Mouse (Mus musculus): ENCODE measurements around the gene Inpp1. TPM values are rescaled to one million over a fixed set of nuclear protein-coding genes. Genes with fewer than 3 reads are reported as not detected.
"Not testable (repeated sequence)": the region's sequence is repeated elsewhere in the genome, so short reads cannot be mapped to it uniquely, and the experiment has no call there.

Inpp1 gene
- 12.8 and 15.6 TPM in 2 replicates for polyA plus RNA-seq (2014; fragmentation: Nextera tagmentation; extraction: Ambion mirVana)

DNA sequence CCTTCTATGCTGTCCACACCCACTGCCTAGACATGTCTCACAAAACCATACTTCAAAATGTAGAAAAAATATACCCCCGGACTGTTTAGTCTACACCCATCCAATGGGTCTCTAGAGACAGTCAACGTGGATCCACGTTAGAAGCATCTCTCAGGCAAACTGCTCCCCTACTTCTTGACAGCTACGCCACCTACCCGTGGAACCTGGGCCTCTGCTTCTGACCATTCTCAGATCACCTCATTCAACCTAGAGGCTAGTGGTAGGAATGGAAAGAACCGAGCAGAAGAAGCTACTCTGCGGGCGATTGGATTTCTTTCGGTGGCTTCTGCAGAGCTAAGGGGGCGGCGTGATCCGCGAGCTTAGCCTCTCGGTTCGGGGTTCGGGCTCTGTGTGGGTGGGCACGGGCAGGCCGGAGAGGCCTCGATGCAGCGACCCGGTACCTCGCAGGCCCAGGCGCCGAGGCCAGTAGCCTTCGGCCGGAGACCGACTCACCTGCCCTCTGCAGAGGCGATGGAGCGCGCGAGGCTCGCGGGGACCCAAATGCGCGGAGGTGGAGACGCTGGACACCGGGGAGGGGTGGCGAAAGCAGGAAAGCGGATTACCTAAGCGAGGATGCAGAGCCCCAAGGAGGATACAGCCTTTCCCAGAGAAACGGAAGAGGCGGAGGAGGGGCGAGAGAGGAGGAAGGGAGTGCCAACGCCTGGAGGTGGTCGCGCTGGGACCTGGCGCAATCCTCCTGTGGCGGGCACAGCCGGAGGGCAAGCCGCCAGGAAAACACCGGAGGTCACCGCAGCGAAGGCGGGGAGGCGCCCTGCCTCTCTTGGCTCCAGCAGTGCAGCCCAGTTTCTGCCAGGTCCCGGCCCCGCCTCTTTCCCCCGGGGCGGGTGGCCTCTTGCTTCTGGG, at the start of gene Inpp1:
Gene Inpp1 (minus strand): TSS at position 779 of the 903 bp plus-strand sequence.
- no peaks in the 10 kb centered on the region for H3K27me3 ChIP-seq (ENCODE audit: control insufficient read depth, insufficient read depth, low read length)
- H3K9me3 ChIP-seq (ENCODE audit: control insufficient read depth, low read depth, low read length): no peaks in the 10 kb centered on the region
- peak within 1 kb of the TSS; percentile 61; the same call in 1 of the 2 replicates for H3K27ac ChIP-seq (ENCODE audit: low read length)
- peak within 1 kb of the TSS; percentile 67 for H3K4me2 ChIP-seq (replicated peaks; ENCODE audit: low read depth, low read length)
- H3K9ac ChIP-seq (replicated peaks; ENCODE audit: low read depth, low read length): peak within 1 kb of the TSS; percentile 73
- 0 out of 2 replicates have a peak, but pooled peaks cover 2% of the 10 kb centered on the region for H3K4me1 ChIP-seq (ENCODE audit: control insufficient read depth, insufficient read depth, low read length)
- 1% methylated on average over 59 of the region's 59 CpGs for WGBS
- peak; percentile 85 for ATAC-seq (ENCODE audit: insufficient number of reproducible peaks, insufficient read depth, low FRiP score, low read depth)
- H3K4me3 ChIP-seq (ENCODE audit: low read depth, low read length): peak within 1 kb of the TSS; percentile 73
- H3K36me3 ChIP-seq (ENCODE audit: control insufficient read depth, insufficient read depth, low read length): no peaks in the 10 kb centered on the region

DNA sequence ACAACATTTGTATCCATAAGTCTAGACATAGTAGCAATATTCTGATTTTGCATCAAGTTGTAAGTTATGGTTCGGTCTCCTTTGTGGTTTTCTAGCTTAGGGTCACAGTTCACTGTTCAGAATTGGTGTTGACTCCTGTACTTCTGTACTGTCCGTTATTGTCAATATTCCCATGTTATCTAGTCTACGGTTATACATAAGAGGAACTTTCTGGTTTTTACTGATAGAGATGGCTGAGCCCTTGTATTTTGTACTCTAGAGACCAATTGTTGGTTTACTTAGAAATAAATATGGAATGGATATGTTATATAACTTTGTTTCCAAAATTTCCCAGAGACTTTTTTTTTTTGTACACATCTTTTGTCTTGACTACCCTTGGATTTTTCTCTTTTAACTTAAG, 48.5 kb upstream of the Inpp1 start:
- no peak for ATAC-seq (ENCODE audit: insufficient number of reproducible peaks, insufficient read depth, low FRiP score, low read depth)
- Histone ChIP-seq H3K4me3 (ENCODE audit: low read depth, low read length) (no peak overlapping the region), H3K36me3 (ENCODE audit: control insufficient read depth, insufficient read depth, low read length) (no peaks in the 10 kb centered on the region), H3K9ac (replicated peaks; ENCODE audit: low read depth, low read length) (no peak overlapping the region), H3K4me1 (ENCODE audit: control insufficient read depth, insufficient read depth, low read length) (no peaks in the 10 kb centered on the region), H3K27ac (ENCODE audit: low read length) (no peak overlapping the region), H3K27me3 (ENCODE audit: control insufficient read depth, insufficient read depth, low read length) (no peaks in the 10 kb centered on the region), H3K9me3 (ENCODE audit: control insufficient read depth, low read depth, low read length) (no peaks in the 10 kb centered on the region), H3K4me2 (replicated peaks; ENCODE audit: low read depth, low read length) (no peak overlapping the region)
- 94% methylated on average over 3 of the region's 3 CpGs for WGBS

- no peaks in the 10 kb centered on the region; the same call in 1 of the 2 replicates for H3K36me3 ChIP-seq (ENCODE audit: control insufficient read depth, insufficient read depth, low read length)
- no peak for ATAC-seq (ENCODE audit: insufficient number of reproducible peaks, insufficient read depth, low FRiP score, low read depth)
- H3K27me3 ChIP-seq (ENCODE audit: control insufficient read depth, insufficient read depth, low read length): no peaks in the 10 kb centered on the region
- no peak overlapping the region for H3K4me2 ChIP-seq (replicated peaks; ENCODE audit: low read depth, low read length)
- no peaks in the 10 kb centered on the region for H3K4me1 ChIP-seq (ENCODE audit: control insufficient read depth, insufficient read depth, low read length)
- H3K9ac ChIP-seq (replicated peaks; ENCODE audit: low read depth, low read length): no peak overlapping the region
- 100% methylated on average over 1 of the region's 1 CpGs for WGBS
- H3K27ac ChIP-seq (ENCODE audit: low read length): no peak overlapping the region
- no peak overlapping the region for H3K4me3 ChIP-seq (ENCODE audit: low read depth, low read length)
- no peaks in the 10 kb centered on the region for H3K9me3 ChIP-seq (ENCODE audit: control insufficient read depth, low read depth, low read length)
Measured at GRCm38 (mm10) chr1:52864220-52864619, 46.7 kb upstream of the Inpp1 start.

DNA sequence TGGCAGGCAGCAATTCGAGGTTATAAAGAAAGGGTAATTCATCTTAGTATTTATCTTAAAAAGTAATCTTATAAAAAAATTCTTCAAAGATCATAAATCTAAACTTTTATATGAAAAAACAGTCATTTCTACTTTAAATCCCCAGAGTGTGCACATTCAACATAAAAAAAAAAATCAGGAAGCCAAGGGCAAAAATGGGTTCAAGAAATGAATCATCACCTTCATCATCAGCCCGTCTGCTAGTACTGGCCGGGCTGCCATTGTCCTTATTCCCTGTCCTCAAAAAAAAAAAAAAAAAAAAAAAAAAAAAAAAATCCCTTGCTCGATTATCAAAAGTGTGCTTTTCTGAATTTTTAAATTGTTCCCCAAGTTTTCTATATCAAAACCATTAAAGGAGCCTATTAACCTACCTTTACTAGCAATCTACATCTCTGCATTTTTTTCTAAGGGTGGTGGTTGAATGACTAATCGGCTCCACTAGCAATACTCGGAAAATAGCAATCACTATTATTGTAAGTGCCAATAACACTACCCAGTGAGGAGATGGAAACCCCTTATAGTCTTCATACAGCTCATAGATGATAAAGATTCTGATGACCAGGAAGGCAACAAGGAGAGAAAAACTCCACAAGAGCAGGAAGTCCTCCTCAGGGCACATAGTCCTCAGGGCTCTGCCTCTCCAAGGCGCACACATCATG, 38.6 kb upstream of the Inpp1 start:
- 83% methylated on average over 7 of the region's 7 CpGs for WGBS
- Histone ChIP-seq H3K27me3 (ENCODE audit: control insufficient read depth, insufficient read depth, low read length) (no peaks in the 10 kb centered on the region), H3K9me3 (ENCODE audit: control insufficient read depth, low read depth, low read length) (no peaks in the 10 kb centered on the region), H3K27ac (ENCODE audit: low read length) (no peak overlapping the region), H3K4me3 (ENCODE audit: low read depth, low read length) (no peak overlapping the region), H3K9ac (replicated peaks; ENCODE audit: low read depth, low read length) (no peak overlapping the region), H3K36me3 (ENCODE audit: control insufficient read depth, insufficient read depth, low read length) (no peaks in the 10 kb centered on the region; the same call in 1 of the 2 replicates), H3K4me2 (replicated peaks; ENCODE audit: low read depth, low read length) (no peak overlapping the region), H3K4me1 (ENCODE audit: control insufficient read depth, insufficient read depth, low read length) (no peaks in the 10 kb centered on the region)
- ATAC-seq (ENCODE audit: insufficient number of reproducible peaks, insufficient read depth, low FRiP score, low read depth): no peak

GRCm38 (mm10) chr1:52854029-52854428, 36.5 kb upstream of the Inpp1 start:
- H3K27me3 ChIP-seq (ENCODE audit: control insufficient read depth, insufficient read depth, low read length); H3K9ac ChIP-seq (replicated peaks; ENCODE audit: low read depth, low read length); H3K9me3 ChIP-seq (ENCODE audit: control insufficient read depth, low read depth, low read length); H3K4me1 ChIP-seq (ENCODE audit: control insufficient read depth, insufficient read depth, low read length); H3K4me3 ChIP-seq (ENCODE audit: low read depth, low read length); H3K4me2 ChIP-seq (replicated peaks; ENCODE audit: low read depth, low read length); H3K36me3 ChIP-seq (ENCODE audit: control insufficient read depth, insufficient read depth, low read length); ATAC-seq (ENCODE audit: insufficient number of reproducible peaks, insufficient read depth, low FRiP score, low read depth); H3K27ac ChIP-seq (ENCODE audit: low read length): not testable (repeated sequence)
- WGBS: no CpG with 5 or more reads among the region's 1 CpGs

- H3K4me2 ChIP-seq (replicated peaks; ENCODE audit: low read depth, low read length): no peak overlapping the region
- no peak overlapping the region for H3K9ac ChIP-seq (replicated peaks; ENCODE audit: low read depth, low read length)
- no peak overlapping the region for H3K4me3 ChIP-seq (ENCODE audit: low read depth, low read length)
- H3K27ac ChIP-seq (ENCODE audit: low read length): no peak overlapping the region
- no peaks in the 10 kb centered on the region for H3K9me3 ChIP-seq (ENCODE audit: control insufficient read depth, low read depth, low read length)
- H3K36me3 ChIP-seq (ENCODE audit: control insufficient read depth, insufficient read depth, low read length): no peaks in the 10 kb centered on the region
- ATAC-seq (ENCODE audit: insufficient number of reproducible peaks, insufficient read depth, low FRiP score, low read depth): no peak
- H3K4me1 ChIP-seq (ENCODE audit: control insufficient read depth, insufficient read depth, low read length): no peaks in the 10 kb centered on the region
- H3K27me3 ChIP-seq (ENCODE audit: control insufficient read depth, insufficient read depth, low read length): no peaks in the 10 kb centered on the region
- 64% methylated on average over 4 of the region's 4 CpGs for WGBS
Measured at GRCm38 (mm10) chr1:52849422-52849821, 31.9 kb upstream of the Inpp1 start.

DNA sequence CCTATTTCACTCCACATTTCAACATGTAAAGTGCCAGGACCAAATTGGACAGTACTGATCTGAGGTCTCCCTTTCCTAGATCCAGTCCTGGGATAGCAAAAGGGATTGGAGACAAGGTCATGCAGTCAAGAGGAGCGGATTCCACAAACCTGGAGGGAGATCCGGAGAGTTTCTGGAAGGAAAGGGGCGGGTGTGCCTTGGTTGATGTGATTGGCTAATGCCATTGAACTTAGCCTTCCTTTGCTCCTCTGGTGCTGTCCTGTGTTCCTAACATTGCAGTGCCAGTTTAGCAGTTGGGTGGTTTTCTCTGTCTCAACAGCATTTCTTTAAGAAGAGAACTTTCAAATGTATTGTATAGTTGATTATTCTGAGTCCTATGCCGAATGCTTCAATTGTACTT, 29.1 kb upstream of the Inpp1 start:
- no peaks in the 10 kb centered on the region for H3K27me3 ChIP-seq (ENCODE audit: control insufficient read depth, insufficient read depth, low read length)
- no peaks in the 10 kb centered on the region for H3K9me3 ChIP-seq (ENCODE audit: control insufficient read depth, low read depth, low read length)
- H3K36me3 ChIP-seq (ENCODE audit: control insufficient read depth, insufficient read depth, low read length): no peaks in the 10 kb centered on the region
- H3K4me2 ChIP-seq (replicated peaks; ENCODE audit: low read depth, low read length): no peak overlapping the region
- no peak overlapping the region for H3K4me3 ChIP-seq (ENCODE audit: low read depth, low read length)
- ATAC-seq (ENCODE audit: insufficient number of reproducible peaks, insufficient read depth, low FRiP score, low read depth): no peak
- WGBS: 87% methylated on average over 4 of the region's 4 CpGs
- no peak overlapping the region for H3K9ac ChIP-seq (replicated peaks; ENCODE audit: low read depth, low read length)
- H3K27ac ChIP-seq (ENCODE audit: low read length): no peak overlapping the region
- H3K4me1 ChIP-seq (ENCODE audit: control insufficient read depth, insufficient read depth, low read length): no peaks in the 10 kb centered on the region

- 3% methylated on average over 45 of the region's 45 CpGs for WGBS
- no peaks in the 10 kb centered on the region for H3K36me3 ChIP-seq (ENCODE audit: control insufficient read depth, insufficient read depth, low read length)
- H3K27me3 ChIP-seq (ENCODE audit: control insufficient read depth, insufficient read depth, low read length): no peaks in the 10 kb centered on the region
Measured at GRCm38 (mm10) chr1:52844782-52845665, 27.5 kb upstream of the Inpp1 start, which contains the start of gene Hibch. Hibch (plus strand) TSS chr1:52844929.

More at GRCm38 (mm10) chr1:52844782-52845665, 27.5 kb upstream of the Inpp1 start, which contains the start of gene Hibch:
- peak within 1 kb of the TSS; percentile 72 for H3K4me2 ChIP-seq (replicated peaks; ENCODE audit: low read depth, low read length)
- peak within 1 kb of the TSS; percentile 56 for H3K4me3 ChIP-seq (ENCODE audit: low read depth, low read length)
- H3K9me3 ChIP-seq (ENCODE audit: control insufficient read depth, low read depth, low read length): no peaks in the 10 kb centered on the region
- ATAC-seq (ENCODE audit: insufficient number of reproducible peaks, insufficient read depth, low FRiP score, low read depth): peak; percentile 100
- 0 out of 2 replicates have a peak within 1 kb of the TSS, but pooled peaks have one; percentile 27 for H3K27ac ChIP-seq (ENCODE audit: low read length)
- H3K9ac ChIP-seq (replicated peaks; ENCODE audit: low read depth, low read length): peak within 1 kb of the TSS; percentile 64
- no peaks in the 10 kb centered on the region for H3K4me1 ChIP-seq (ENCODE audit: control insufficient read depth, insufficient read depth, low read length)

Data from stomach, embryonic 14.5 days (tissue).